ENCODE assay signal across 9 mouse cellular contexts in genomic region chr7:19809369-19809768, GRCm38 (mm10). TPM values are rescaled to one million over a fixed set of nuclear protein-coding genes. Genes with fewer than 3 reads are reported as not detected.
DNase-seq lines count a peak whose midpoint lies in the region; ATAC-seq and TF ChIP-seq lines count a peak whose summit lies in the region.
"Had no signal": no experiment of that assay in that cellular context is flagged by ENCODE, and none has a peak within 500 bp of the region (broad histone marks: within the 10 kb centered on the region; RNA-seq: fewer than 3 reads in every experiment).

No protein-coding gene starts in this region.

- peak overlapping the region; percentile 24 for H3K9ac ChIP-seq in heart, embryonic 13.5 days
- H3K9ac ChIP-seq in stomach, embryonic 15.5 days = no peak overlapping the region

- H3K4me3 ChIP-seq in gastrocnemius, adult 2 months = peak overlapping the region; percentile 37
- H3K4me3 ChIP-seq in heart, embryonic 13.5 days = peak overlapping the region; percentile 27
- no peak overlapping the region for H3K4me3 ChIP-seq in stomach, embryonic 15.5 days (replicated peaks)
- H3K4me3 ChIP-seq: erythroblast, embryonic 14.5 days had no signal

- TF ChIP-seq CTCF in gastrocnemius, adult 2 months (IDR thresholded peaks at IDR 0.05) = no peak

- peaks cover 61% of the 10 kb centered on the region for H3K27me3 ChIP-seq in heart, embryonic 13.5 days (replicated peaks)
- peaks cover 15% of the 10 kb centered on the region; the same call in 1 of the 2 replicates for H3K27me3 ChIP-seq in stomach, embryonic 15.5 days (replicated peaks)

- intact Hi-C loops in gastrocnemius, adult 2 months (cut with DNase I) = no loop called here

- H3K27ac ChIP-seq in gastrocnemius, adult 2 months = peak overlapping the region; percentile 49
- no peak overlapping the region for H3K27ac ChIP-seq in heart, embryonic 13.5 days (replicated peaks)
- no peak overlapping the region for H3K27ac ChIP-seq in stomach, embryonic 15.5 days

- no peaks in the 10 kb centered on the region for H3K36me3 ChIP-seq in heart, embryonic 13.5 days
- H3K36me3 ChIP-seq in stomach, embryonic 15.5 days = no peaks in the 10 kb centered on the region; the same call in 1 of the 2 replicates

- peak; percentile 59; the same call in 1 of the 2 replicates for ATAC-seq in heart, embryonic 13.5 days (ENCODE audit: extremely low read depth, insufficient number of reproducible peaks, low FRiP score, low TSS enrichment)
- ATAC-seq in stomach, embryonic 15.5 days (ENCODE audit: insufficient read depth, low FRiP score, low read depth) = no peak

- peaks cover 4% of the 10 kb centered on the region; the same call in 1 of the 2 replicates for H3K9me3 ChIP-seq in heart, embryonic 13.5 days
- H3K9me3 ChIP-seq in stomach, embryonic 15.5 days = no peaks in the 10 kb centered on the region

- DNase-seq in gastrocnemius, adult 2 months = peak; percentile 49
- no peak for DNase-seq in gastrocnemius, postnatal 25 days
- DNase-seq in ZHBTc4 (ENCODE audit: low read depth, low spot score) = peak; percentile 68
- peak; percentile 31 to 66 for DNase-seq in kidney, postnatal 36 days
- DNase-seq in urinary bladder, postnatal 10 days (ENCODE audit: low spot score) = no peak
- no peak for DNase-seq in testis, postnatal 10 days (ENCODE audit: low spot score)

- H3K4me1 ChIP-seq in heart, embryonic 13.5 days = peaks cover 21% of the 10 kb centered on the region
- peaks cover 7% of the 10 kb centered on the region; the same call in 1 of the 2 replicates for H3K4me1 ChIP-seq in stomach, embryonic 15.5 days

- peak overlapping the region; percentile 59 for H3K4me2 ChIP-seq in heart, embryonic 13.5 days
- peak overlapping the region; percentile 35; the same call in 1 of the 2 replicates for H3K4me2 ChIP-seq in stomach, embryonic 15.5 days

- WGBS in heart, embryonic 13.5 days = 6% methylated on average over 27 of the region's 27 CpGs
- WGBS in stomach, embryonic 15.5 days = 20% methylated on average over 27 of the region's 27 CpGs

RNA-seq across cellular contexts. Expression of gene Cblc, which starts 12.8 kb away (rescaled TPM):
- not detected for total RNA-seq in gastrocnemius, adult 2 months (2021)
- not detected for total RNA-seq in gastrocnemius, postnatal 25 days (2021)
- polyA plus RNA-seq in heart, embryonic 13.5 days (2015; fragmentation: Nextera tagmentation; extraction: Ambion mirVana) = 0.59 and 0.68 TPM in 2 replicates
- polyA plus RNA-seq in stomach, embryonic 15.5 days (2015; fragmentation: Nextera tagmentation; extraction: Ambion mirVana) = 24.3 and 24.6 TPM in 2 replicates
- polyA plus RNA-seq: erythroblast, embryonic 14.5 days had no signal

RNA-seq across cellular contexts. Expression of gene Bcl3, which starts 13.2 kb away (rescaled TPM):
- total RNA-seq in gastrocnemius, adult 2 months (2021) = 1 to 10 TPM; 1.3 to 1.5 TPM
- 1 to 10 TPM; 1.2 TPM for total RNA-seq in gastrocnemius, postnatal 25 days (2021)
- polyA plus RNA-seq in heart, embryonic 13.5 days (2015; fragmentation: Nextera tagmentation; extraction: Ambion mirVana) = 1.5 and 1.9 TPM in 2 replicates
- polyA plus RNA-seq in stomach, embryonic 15.5 days (2015; fragmentation: Nextera tagmentation; extraction: Ambion mirVana) = 8.9 and 10.4 TPM in 2 replicates

RNA-seq across cellular contexts. Expression of gene Bcam, which starts 38.6 kb away (rescaled TPM):
- 10 to 100 TPM; 21.9 to 26.7 TPM for total RNA-seq in gastrocnemius, adult 2 months (2021)
- total RNA-seq in gastrocnemius, postnatal 25 days (2021) = 10 to 100 TPM; 25.3 to 33.9 TPM
- polyA plus RNA-seq in heart, embryonic 13.5 days (2015; fragmentation: Nextera tagmentation; extraction: Ambion mirVana) = 223 and 250 TPM in 2 replicates
- polyA plus RNA-seq in stomach, embryonic 15.5 days (2015; fragmentation: Nextera tagmentation; extraction: Ambion mirVana) = 129 and 151 TPM in 2 replicates
- polyA plus RNA-seq: erythroblast, embryonic 14.5 days had no signal

RNA-seq across cellular contexts. Expression of gene Gm19345, which starts 42.4 kb away (rescaled TPM):
- not detected for total RNA-seq in gastrocnemius, adult 2 months (2021)
- total RNA-seq in gastrocnemius, postnatal 25 days (2021) = not detected
- polyA plus RNA-seq in heart, embryonic 13.5 days (2015; fragmentation: Nextera tagmentation; extraction: Ambion mirVana) = not detected in 2 replicates
- 0.39 TPM in 1 of 2 replicates, not detected in the other for polyA plus RNA-seq in stomach, embryonic 15.5 days (2015; fragmentation: Nextera tagmentation; extraction: Ambion mirVana)
- polyA plus RNA-seq: erythroblast, embryonic 14.5 days had no signal

RNA-seq across cellular contexts. Expression of gene Ceacam16, which starts 51.7 kb away (rescaled TPM):
- not detected for total RNA-seq in gastrocnemius, adult 2 months (2021)
- not detected for total RNA-seq in gastrocnemius, postnatal 25 days (2021)
- 0.13 TPM in 1 of 2 replicates, not detected in the other for polyA plus RNA-seq in heart, embryonic 13.5 days (2015; fragmentation: Nextera tagmentation; extraction: Ambion mirVana)
- 0.09 TPM in 1 of 2 replicates, not detected in the other for polyA plus RNA-seq in stomach, embryonic 15.5 days (2015; fragmentation: Nextera tagmentation; extraction: Ambion mirVana)
- polyA plus RNA-seq: erythroblast, embryonic 14.5 days had no signal

Comparison
In these comparisons a context has a peak if more than half of its experiments do, and no peak if none do; other contexts are left out.
1. DNase-seq: peak in gastrocnemius, adult 2 months (single experiment), ZHBTc4 (single experiment) and kidney, postnatal 36 days (2 of 2); none in gastrocnemius, postnatal 25 days (single experiment), urinary bladder, postnatal 10 days (single experiment) and testis, postnatal 10 days (single experiment).